Mouse (Mus musculus): ENCODE results near the gene Uba3.

The Uba3 gene

DNA sequence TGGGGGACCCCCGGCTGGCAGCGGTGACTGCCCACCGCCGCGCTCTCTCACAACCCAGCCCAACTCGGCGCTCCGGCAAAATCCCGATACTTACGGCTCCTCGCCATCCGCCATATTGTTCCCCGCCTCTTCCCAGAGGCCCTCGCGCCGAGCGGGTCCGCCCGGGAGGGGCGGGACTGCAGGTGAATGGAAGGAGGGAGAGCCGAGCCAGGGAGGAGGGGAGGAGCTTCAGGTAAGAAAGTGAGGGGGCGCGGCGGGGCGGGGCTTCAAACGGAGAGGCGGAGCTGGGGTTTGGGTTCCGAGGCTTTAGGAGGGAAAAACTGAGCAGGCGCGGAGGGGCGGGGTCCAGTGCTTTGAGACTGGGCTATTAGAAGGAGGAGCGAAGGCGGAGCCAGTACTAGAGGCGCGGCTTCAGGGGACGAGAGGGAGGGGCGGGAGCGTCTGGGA is at the start of gene Uba3:
Uba3 (minus strand) TSS at position 209 of the 447 bp plus-strand sequence.
- DNase-seq (ENCODE audit: low read depth, low spot score) = peak; percentile 99

DNA sequence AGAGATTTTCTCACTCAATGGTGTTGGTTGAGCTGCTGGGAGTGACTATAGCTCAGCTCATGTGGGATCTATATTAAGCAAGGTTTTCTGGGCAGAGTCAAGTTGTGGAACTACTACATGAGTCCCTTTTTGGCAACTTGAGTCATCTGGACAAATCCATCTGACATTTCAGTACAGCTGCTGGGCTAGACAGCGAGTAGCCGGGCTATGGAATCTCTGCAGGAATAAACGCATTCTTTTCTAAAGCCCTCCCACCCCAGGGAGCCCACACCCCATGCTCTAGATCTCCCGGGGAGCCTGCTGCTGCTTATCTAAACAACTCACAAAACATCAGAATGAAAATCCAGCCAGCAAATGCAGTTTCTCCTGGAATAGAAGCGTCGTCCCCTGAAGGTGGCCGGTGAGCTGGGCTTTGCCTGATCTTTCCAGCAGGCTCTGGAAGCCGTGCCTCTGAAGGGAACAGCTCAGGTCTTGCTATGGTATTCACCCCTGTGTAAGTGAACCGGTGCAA is 47.3 kb upstream of the Uba3 start, which contains the start of gene Lmod3:
Lmod3 (minus strand) TSS at position 49 of the 511 bp plus-strand sequence.
- no peak for DNase-seq (ENCODE audit: low read depth, low spot score)

DNA sequence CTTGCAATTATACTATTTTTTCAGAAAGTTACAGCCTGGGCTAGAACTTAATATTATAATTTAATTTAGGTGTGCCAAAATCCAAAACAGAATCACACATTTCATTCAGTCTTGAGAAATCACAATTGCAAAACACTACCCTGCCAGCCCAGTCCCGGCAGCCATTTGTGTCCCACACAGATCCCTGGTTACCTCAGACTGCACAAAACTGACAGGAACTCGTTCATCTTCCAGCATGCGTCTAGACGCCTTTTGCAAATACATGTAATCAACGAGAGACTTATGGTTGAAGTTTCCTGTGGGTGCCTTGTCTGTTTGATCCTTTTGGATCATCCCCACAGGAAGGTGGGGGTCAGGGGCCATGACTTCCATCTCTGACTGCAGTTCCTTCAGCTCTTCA is 46.6 kb upstream of the Uba3 start:
- DNase-seq (ENCODE audit: low read depth, low spot score) = no peak

DNA sequence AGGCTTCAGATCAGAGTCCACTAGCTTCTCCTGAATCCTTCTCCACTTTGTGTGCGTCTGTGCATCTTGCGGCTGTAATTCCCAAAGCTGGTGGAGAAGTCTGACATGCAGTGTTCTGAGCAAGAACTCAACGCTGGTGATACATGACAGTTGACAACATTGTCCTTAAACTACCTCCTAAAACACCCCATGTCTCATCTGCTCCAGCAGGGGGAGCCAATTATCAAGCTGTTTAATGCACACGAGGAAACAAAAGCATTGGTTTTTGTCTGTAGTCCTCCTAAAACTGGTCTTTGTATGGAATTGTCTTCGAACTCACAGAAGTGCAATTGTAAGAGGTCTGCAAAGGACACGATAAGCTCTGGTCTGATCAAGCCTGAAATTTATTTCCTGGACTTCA is 45.5 kb upstream of the Uba3 start:
- DNase-seq (ENCODE audit: low read depth, low spot score) = peak; percentile 65

DNA sequence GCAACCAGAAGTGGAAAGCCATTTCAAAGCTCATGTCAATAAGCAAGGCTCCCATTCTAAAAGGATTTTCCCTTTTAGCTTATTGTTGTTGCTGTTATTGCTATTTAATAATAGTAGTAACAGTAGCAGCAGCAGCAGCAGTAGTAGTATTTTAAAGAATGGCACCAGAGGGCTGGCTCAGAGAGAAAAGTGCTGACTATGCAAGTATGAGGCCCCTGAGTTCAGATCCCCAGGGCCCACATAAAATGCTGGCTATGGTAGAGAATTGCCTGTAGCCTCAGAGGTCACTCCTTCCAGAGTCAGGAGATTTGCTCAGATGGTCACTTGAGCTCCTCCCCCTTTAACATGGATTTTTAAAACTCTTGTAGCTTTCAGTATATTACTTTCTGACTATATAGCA is 39.8 kb upstream of the Uba3 start:
- DNase-seq (ENCODE audit: low read depth, low spot score) = no peak

DNA sequence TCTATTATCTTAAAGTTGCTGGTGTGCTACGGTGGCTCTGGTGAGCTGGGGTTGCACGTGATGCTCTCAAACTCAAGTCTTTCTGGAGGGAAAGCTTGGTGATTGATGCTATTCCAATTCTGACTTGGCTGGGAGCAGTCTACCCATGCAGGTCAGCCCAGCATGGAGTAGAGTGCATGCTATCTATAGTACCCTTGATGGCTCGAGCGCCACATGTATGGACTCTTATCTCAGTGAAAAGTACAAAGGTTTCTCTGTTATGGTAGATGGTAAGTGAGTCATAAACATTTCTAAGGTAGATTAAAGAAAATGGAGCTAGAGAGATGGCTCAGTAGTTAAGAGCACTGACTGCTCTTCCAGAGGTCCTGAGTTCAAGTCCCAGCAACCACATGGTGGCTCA is 37.1 kb upstream of the Uba3 start:
- DNase-seq (ENCODE audit: low read depth, low spot score) = no peak

DNA sequence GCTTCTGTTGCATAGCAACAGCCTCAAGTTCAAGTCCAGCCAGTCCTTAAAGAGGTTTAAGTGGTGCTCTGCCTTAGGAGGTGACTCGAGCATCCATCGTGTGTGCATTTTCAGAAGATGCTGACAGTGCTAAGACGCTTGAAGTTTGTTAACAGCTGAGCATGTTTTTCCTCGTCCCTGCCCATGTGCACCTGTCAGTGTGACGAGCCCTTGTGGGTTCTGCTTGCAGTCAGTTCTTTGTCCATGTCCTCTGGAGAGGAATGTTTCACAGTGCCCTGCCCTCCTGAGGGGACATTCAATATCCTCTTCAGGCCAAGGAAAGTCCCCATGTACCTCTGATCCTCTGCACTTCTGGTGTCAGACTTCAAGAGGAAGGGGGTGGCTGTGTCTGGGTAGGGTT is 34.6 kb upstream of the Uba3 start:
- no peak for DNase-seq (ENCODE audit: low read depth, low spot score)

DNA sequence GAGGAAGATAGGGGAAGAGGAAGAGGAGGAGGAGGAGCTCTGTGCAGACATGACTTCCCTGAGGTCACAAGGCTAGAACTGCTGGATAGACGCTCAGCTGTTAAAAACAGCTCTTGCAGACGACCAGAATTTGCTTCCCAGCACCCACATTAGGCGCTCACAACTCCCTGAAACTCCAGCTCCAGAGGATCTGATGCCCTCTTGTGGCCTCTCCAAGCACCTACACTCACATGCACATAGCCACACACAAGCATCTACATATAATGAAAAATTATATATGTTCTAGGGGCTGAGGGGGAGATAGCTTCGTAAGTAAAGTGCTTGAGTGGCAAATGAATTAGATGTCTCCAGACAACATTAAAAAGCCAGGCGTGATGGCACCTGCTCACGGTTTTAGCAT is 33.9 kb upstream of the Uba3 start:
- DNase-seq (ENCODE audit: low read depth, low spot score) = no peak

DNA sequence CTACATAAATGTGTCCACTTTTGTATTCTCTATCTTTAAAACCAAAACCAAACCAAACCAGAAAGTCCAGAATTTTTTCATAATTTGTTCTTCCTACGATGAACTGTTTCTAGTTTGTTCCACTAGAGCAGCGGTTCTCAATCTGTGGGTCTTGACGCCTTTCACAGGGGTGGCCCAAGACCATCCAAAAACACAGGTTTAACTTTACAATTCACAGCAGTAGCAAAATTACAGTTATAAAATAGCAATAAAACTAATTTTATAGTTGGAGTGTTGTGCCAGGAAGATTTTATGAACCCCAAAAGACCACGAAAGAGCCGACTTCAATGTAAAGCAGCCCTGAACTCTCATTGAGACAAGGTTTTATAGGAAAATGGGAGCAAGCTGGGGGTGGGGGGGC is 30.6 kb upstream of the Uba3 start:
- no peak for DNase-seq (ENCODE audit: low read depth, low spot score)

DNA sequence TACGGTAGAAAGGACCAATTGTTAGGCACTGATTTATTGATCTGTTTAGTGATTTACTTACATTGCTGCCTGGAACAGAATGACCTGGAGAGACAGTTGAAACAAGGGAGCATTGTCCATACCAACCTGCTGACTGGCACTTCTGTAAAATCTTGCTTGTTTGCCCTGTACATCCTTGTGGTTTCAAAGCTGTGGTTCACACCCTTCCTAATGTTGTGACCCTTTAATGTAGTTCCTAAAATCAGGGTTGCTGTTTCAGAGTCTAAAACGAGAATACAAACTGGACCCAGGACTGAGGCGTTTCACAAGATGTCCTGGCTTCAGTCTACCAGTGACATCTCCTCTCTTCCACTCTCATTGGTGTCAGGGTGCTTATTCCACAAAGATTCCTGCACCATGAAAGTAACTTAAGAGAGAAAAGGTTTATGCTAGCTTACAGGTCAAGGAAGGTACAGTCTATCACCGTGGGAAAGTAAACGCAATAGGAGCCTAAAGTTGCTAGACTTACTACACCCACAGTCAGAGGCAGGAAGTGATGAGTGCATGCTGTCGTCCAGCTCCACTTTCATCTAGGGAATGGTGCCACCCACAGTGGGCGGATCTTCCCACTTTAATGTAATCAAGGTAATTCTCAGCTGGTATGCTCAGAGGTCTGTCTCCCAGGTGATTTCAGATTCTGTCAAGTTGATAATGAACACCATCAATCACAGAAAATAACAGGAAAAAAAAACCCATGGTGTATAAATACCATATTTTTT is 29.6 kb upstream of the Uba3 start:
- DNase-seq (ENCODE audit: low read depth, low spot score) = no peak

DNA sequence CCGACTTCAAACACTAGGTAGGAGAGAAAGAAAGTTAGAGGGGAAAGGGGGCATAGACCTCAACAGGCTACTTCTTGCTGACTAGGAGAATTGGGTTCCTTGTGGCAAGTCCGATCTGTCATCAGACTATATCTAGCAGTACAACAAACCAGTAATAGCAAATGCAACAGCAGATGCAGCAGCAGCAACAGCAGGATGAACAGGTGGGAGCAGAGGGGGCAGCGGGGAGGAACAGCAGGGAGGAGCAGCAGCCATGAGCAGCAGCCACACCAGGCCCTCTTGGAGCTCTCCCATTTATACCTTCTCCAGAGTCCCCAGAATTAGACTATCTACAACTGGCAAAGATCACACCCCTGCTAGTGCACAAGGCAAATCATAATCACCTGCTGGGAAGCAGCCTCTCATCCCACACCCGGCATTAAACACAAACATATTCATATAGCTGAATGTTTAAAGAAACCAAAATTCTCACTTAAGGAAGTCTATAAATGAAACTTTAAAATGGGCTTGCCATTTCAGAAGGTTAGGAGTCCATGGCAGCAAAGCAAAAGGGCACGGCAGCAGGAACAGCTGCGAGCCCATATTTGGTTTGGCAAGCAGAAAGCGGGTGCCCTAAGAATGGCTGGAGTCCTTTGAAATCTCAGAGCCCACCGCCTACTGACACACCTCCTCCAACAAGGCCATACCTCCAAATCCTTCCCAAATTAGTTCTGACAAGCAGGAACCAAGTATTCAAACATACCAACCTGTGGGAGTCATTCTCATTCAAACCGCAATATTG is 21.8 kb upstream of the Uba3 start:
- DNase-seq (ENCODE audit: low read depth, low spot score) = no peak

DNA sequence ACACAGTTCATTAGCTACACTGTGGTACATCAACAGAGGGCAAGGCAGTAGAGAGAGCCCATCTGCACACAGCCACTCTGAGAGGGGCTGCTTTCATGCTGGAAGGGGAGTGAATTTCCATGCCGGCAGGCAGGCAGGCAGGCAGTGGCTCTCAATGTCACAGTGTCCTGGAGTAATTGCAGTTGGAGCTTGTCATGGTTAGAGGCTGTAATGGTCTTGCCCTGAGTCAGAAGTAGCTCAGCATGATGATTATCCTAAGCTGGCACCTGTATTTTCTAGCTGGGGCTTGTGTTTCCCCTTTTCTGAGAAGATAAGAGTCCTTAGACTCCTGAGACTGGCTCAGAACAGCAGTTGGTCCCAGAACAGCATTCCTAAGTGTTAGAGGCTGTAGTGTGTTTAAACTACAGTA is 20.6 kb upstream of the Uba3 start:
- no peak for DNase-seq (ENCODE audit: low read depth, low spot score)

DNA sequence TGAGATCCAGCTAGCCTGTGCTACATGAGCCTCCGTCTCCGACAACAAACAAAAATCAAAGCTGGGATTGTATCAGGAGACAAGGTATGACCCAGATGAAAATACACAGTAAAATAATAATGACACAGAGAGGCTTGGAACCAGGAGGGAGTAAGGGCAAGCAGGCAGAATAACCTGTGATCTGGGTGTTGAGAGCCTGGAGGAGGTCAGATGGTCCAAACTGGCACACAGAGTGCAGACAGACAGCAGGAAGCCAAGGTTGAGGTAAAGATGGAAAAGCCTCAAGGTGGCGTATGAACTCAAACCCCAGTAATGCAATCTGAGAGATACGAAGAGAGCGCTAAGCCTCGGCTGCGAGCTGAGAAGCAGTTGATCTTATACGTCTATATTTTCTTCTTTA is 19.1 kb upstream of the Uba3 start:
- DNase-seq (ENCODE audit: low read depth, low spot score) = no peak

DNA sequence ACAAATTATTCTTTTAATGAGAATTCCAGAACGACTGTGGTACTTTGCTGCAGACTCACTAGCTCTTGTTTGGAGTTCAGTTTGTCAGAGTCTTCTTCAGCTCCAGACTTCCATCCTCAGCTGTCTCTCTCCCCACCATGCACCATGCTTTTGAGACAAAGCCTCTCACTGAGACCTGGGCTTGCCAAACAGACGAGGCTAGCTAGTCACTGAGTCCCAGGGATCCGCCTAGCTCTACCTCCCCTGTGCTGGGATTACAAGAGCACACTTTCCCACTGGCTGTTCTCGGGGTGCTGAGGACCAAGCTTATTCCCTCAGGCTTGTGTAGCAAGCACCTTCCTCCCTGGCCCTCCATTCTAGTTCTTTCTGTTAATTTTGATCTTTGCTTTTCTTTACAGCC is 18.1 kb upstream of the Uba3 start:
- DNase-seq (ENCODE audit: low read depth, low spot score) = no peak

DNA sequence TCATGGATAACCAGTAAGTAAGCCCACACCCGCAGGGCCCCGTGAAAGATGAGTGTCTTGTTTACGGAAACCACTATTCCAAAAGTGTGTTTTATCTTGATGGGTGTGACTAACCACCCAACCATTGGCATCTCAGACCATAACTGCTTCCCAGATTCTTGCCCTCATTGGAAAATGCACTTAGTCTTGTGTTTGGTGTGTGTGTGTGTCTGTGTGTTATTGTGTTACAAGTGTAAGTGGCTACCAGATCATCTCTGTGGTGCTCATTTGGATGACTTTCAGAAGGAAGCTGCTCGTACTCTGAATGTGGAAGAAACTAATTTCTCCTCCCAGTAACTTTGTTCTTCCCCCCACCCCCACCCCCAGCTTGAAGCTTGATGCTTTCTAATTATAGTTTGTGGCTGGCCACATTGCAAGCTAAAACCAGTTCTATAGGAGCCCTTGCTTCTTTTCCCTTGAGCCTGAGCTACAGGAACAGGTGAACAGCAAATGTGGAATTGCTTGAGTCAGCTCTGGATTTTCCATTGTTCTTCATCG is 17.6 kb upstream of the Uba3 start:
- DNase-seq (ENCODE audit: low read depth, low spot score) = no peak

DNA sequence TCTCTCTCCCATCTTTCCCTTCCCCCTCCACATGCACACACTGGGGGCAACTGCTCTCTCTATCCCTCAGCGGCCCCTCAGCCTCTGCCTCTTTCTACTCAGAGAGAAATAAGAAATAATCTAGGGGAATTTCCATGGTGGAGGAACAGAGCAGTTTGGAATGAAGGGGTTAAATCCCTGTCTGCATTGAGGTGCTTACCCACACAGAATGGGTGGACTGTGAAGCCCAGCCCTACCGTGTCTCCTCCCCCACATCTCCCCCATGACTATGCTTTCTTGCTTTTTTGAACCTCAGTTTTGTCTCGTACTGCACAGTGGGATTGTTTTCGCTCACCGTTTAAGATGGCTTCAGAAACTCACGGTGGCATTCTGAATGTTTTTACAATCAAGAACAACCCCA is 16.9 kb upstream of the Uba3 start:
- DNase-seq (ENCODE audit: low read depth, low spot score) = no peak

DNA sequence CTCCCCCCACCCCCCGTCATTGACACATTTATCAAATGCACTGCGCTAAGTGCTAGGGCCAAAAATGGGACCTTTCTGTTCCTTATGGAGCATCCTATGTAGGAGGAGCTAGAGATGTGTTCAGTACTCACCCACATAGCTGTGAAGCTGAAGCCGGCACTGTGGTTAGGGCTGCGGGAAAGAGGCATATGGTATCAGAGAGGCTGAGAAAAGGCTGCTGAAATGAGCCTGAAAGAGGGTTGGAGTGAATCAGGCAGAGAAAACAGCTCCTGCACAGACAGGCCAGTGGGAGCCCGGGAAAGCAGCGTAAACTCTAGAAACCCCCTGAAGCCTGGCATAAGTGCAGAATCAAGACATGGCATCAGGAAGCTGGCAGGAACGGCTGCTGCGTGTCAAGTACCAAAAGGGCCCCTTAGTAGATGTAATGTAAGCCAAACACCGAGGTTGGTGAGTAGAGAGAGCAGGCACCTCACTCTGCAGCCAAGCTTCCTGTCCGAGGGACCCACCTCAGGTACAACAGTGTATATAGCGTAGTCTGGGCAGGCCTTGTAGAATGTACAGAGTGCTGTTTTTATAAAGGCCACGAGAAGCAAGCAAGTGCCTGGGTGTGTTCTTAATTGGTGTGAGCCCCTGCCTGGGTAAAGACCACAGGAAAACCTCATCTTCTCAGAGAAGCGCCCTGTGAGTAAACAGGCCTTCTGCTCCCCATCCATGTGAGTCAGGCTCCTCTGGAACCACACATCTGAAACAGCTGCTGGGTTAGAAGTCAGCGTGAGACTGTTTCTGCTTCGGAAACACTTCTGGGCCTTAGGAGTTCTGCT is 16.0 kb upstream of the Uba3 start:
- no peak for DNase-seq (ENCODE audit: low read depth, low spot score)

DNA sequence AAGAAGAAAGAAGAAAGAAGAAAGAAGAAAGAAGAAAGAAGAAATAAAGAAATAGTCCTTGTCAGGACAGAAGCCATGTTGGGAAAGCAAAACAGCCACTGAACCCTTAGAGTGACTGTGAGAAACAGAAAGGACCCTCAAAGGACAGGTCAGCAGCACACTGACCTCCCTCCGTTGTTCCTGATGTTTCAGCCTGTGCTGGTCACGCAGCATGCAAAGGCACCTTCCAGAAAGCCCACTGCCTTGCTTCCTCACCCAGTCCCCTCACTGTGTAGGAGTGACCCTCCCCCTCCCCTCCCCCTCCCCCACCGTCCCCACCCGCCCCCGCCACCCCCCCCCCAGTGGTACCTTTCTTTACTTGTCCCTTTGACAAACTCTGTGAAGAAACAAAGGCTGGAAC is 15.2 kb upstream of the Uba3 start:
- no peak for DNase-seq (ENCODE audit: low read depth, low spot score)

DNA sequence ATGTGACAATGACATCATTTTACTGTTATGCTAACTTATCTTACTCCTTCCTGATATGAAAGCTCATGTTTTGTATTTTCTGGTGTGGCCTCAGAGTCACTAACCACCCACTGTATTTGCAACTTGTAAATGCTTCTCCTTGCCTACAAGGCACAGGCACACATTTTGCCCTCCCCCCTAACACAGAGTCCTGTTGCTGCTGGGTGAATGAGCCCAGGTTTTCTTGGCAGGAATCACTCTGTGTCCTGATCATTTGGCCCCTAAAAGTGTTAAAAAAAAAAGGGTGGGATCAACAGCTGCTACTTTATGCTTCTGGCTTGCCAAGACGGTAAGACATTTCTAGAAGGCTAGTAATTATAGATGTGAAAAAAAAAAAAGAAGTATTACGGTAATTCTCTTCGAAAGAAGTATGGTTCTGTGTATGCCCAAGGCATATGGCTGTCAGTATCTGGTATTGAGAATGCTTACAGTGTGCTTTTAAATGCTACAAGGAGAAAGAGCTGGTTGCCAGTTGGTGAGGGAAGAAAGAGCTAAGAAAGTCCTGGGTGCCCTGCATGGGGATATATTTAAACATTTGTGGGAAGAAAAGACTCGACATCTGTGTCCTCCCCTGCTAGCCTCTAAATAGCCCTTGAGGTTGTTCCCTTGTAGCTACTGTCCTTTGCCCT is 10.8 kb upstream of the Uba3 start:
- no peak for DNase-seq (ENCODE audit: low read depth, low spot score)

DNA sequence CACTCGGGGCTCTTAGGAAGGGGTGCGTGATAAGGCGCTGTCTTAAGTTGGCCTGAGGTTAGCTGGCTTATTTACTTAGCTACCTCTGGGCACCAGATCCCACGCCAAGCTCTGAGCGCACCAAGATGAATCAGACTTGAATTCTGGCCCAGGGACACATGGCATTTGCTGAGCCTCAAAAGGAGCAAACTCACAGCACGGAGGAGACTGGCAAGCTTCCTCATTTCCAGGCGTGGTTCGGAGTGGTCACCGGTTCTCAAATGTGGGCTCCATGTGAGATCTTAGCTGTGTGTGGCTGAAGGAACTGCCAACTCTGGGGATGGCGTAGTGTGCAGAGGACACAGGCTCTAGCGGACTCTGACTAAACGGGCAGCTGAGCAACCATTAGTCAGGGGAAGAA is 6.5 kb upstream of the Uba3 start:
- DNase-seq (ENCODE audit: low read depth, low spot score) = no peak

DNA sequence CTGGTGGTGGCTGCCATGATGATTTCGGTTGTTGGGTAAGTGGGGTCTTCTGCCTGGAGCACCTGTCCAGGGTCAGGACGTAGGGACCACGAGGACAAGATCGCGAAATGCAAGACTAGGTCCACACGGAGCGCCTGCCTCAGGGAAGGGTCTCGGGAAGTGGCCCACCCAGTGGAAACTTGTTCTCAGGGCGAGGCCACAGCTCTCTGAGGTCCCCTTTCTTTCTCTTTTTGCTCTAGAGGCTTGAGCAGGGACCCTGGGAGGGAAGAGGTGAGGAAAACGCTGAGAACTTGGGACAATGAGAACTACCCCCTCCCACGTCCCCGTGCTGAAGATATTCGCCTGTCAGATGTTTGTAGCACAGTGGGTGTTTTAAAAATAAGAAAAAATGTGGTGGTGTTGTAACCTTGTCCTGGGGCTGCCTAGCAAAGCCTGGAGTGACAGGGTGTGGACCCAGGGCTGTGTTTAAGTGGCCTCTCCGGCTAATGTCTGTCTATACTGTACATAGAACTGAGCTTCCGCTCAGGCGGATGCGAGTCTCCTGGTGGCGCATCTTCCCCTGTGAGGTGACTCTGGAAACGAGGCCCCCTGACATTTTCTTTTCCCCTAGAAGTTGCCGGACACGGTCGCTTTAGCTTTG is 5.6 kb upstream of the Uba3 start:
- DNase-seq (ENCODE audit: low read depth, low spot score) = no peak

All from mesoderm, embryonic 11.5 days (tissue).